Mouse (Mus musculus) 3T3-L1 (cell line): ENCODE results near the gene Rhbdl3.

Source experiments
- DNase-seq: peaks from one replicate; pipeline ENCODE4 v3.0.0-alpha.2; 2015; ENCODE audit warnings: low read depth, low spot score

The Rhbdl3 gene

DNA sequence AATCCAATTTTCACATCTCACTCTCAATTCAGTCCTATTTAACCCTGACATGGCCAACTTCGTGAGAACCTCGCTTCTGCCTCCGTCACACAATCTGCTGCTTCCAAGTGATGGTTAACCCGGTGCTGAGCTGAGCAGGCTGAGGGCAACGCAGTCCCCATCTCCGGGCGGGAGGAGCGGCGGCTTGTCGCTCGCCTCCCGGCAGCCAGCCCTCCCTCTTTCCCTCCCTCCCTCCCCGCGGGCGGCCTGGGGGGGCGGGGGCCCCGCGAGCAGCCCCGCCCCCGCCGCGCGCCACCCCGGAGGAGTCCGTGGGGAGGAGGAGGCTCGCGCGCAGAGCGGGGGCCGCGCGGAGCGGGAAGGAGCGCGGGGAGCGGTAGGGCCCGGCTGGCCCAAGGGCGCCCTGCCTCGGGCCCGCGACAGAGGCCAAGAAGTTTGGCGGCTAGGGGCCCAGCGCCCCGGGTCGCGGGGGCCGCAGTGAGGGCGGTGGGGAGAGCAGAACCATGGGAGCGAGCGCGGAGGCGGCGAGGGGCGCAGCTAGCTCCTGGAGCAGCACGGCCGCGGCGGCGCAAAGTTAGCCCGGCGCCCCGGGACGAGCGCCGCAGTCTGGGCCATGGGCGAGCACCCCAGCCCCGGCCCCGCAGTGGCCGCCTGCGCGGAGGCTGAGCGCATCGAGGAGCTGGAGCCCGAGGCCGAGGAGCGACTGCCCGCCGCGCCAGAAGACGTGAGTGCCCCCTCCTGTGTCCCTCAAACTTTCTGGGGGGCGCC lies at the start of gene Rhbdl3:
TSS of gene Rhbdl3 (plus strand) at position 362 of the 765 bp plus-strand sequence.
- no peak for DNase-seq

DNA sequence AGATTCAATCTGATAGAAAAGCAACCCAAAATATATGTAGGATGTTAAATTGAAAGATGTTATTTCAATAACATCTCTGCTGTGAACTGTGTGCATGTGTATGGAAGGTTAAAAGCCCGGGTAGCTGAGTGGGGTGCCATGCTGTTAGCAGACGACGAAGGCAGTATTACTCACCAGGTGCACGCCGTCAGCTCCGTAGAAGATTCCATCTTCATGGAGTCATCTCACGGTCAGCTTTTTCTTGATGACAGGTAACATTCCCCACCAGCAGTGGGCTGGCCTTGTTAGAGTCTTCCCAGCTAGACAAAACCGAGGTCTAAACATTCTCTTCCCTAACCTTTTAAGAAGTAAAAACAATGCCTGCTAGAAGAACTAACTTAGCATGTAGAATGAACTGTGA lies 36.6 kb upstream of the Rhbdl3 start:
- DNase-seq, result no peak

DNA sequence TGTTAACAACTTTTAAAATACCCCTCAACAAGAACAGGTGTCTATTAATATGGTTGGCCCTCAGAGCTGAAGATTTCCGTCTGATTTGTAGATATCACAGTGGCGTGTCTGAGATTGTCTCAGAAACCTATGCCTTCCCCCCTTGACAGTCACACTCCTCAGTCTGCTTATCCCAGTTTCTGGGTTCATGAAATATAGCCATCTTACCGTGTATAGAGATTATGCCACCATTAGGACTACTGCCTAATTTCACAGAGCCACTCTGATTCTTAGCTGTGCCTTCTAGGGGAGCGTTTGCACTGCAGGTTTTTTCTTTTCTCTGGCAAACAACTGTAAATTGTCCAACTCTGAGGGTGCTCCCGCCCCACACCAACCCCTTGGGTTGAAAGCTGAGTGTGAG lies 29.6 kb upstream of the Rhbdl3 start:
- DNase-seq, result no peak

DNA sequence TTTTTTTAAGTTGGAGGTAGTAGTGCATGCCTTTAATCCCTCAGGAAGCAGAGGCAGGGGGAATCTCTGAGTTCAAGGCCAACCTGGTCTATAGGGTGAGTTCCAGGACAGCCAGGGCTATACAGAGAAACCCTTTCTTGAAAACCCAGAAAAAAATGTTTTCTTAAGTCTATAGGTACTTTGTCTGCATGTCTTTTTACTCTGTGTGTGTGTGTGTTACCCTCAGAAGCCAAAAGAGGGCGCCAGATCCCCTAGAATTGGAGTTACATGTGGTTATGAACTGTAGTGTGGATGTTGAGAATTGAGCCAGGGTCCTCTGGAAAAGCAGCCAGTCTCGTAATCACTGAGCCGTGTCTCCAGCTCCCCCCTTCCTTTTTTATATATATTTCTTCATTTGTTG lies 25.7 kb upstream of the Rhbdl3 start:
- DNase-seq, result no peak

DNA sequence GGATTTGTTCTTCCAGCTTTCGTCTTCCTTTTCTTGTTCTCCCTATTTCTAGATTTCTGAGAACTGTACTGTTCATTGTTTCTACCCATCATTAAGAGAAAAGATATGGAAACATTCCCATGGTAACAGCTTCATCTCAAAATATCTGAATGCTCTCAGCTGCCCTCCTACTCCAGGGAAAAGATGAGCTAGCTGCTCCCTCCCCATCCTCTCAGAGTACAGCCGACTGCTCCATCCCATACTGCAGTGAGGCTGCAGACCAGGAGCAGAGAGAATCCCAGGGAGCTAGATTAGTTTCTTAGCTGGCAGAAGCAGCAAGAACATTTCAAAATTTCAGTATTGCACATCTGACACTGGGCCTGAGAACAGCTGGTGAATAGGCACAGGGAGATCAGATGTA lies 22.7 kb upstream of the Rhbdl3 start:
- no peak for DNase-seq

DNA sequence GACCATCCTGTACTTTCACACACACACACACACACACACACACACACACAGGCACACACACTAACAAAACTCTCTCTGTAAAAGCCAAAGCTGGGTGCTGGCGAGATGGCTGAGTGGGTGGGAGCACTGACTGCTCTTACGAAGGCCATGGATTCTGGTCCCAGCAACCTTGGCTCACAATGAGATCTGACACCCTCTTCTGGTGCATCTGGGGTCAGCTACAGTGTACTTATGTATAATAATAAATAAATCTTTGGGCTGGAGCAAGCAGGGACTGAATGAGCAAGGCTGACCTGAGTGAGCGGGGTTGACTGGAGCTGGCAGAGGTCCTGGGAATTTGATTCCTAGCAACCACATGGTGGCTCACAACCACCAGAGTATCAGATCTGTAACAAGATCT lies 16.9 kb upstream of the Rhbdl3 start:
- DNase-seq, result peak; percentile 71

DNA sequence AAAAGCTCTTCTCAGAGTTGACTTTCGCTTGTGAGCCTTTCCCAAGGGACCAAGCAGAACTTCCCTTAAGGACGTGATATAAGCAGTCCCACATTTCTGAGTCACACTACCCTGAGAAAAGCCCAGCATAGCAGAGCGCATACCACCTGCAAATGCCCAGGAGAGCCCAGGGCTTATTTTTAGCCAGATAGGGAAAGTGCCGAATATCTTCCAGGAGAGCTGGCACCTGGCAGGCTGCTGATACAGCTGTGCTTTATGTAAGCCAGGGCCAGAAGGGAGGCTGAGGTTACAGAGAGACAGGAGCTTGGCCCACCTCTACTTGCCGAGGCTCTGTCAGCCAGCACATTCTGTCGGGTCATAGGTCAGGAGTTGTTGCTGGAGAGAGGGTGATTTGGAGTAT lies 16.1 kb upstream of the Rhbdl3 start:
- DNase-seq, result peak; percentile 71

DNA sequence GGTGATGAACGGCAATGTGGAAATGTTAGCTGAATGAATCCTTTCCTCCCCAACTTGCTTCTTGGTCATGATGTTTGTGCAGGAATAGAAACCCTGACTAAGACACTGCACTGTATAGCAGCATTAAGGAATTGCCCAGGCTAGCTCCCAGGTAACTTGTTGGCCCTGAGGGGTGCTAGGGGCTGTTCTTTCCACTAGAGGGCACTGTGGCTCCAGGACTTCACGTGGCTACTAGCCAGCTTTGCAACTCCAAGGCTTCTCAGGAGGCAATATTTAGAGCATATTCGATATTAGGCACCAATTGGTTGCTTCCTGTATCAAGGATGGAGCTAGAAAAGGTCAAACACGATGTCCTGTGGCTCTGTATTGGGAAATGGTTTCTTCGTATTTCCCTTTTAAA lies 13.6 kb upstream of the Rhbdl3 start:
- DNase-seq, result peak; percentile 77

DNA sequence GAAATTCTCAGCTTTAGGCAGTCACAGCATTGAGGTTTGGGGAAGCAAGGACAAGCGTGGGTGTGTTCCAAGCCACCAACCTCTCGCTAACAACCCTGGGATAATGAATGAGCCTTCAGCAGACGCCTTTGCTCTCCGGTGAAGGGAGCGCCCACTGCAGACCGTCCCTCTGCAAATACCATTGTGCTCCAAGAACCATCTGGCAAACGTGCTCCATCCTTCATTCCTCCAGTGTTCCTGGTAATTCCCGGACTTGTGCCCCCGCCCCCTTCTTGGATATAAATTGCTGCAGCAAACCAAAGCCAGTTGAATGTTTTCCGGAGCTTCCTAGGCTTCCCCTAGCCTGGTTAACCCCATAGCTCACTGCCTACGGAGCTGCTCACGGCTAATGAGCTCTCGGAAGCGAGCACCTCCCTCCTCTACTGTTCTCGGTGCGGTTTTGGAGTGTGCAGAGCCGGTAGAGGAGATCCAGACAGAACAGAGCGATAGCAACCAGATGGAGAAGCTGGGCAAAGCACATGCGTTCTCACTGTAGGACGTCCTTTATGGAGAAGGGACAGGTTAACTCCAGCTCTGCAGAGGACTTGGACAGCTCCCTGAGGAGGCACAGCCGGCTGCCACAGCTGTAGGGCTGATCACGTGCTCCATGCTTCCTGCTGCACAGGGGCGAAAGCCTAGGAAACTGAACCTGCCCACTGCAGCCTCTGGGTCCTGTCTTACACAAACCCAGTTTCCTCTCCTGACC lies 10.8 kb upstream of the Rhbdl3 start:
- no peak for DNase-seq

DNA sequence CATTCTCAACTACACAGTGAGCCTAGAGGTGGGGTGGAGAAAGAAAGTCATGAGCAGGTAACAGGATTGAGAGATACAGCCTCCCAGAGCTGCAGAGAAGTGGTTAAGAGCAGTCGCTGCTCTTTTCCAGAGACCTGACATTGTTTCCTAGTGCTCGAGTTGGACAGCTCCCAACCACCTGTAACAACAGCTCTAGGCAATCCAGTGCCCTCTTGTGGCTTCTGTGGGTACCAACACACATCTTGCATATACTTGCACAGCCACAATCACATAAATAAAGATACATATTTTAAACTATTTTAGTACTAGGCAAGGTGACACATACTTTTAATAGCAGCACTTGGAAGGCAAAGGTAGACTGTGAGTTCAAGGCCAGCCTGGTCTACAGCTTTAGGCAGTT lies 9.7 kb upstream of the Rhbdl3 start:
- DNase-seq, result peak; percentile 26

DNA sequence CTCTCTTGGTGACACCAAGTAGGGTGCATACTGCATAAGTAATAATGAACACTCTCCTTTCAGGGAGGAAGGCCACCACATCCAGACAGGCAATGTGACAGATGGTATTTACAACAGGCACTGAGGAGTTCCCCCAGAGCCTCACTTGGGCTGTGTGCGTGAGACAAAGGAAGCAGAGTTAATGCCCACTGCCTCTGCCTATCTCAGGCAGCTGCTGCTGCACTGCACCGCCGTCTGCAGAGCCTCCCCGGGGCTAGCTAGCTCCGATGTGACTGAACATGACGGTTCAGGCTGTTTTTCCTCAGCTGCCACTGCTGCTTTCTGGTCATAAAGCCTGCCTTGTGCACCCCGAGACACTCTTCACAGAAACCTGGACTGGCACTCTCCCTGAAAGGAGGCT lies 8.2 kb upstream of the Rhbdl3 start:
- DNase-seq, result no peak

DNA sequence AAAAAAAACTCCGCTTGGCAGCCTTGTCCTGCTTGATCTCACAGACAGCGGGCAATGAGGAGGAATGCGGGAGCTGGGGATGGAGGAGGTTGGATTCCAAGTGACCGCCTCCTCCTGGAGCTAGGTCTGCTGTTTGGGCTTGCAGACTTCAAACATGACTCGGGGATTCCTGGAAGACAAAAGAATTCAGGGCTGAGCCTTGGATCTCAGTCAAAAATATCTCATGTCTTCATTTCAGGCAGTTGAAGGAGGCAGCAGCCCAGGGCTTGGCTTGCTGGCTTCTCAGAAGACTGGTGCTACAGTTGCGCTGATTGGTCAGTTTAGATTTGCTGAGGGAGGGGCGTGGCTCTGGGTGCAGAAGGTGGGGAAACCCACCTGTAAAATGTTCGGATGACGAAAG lies 5.6 kb upstream of the Rhbdl3 start:
- peak; percentile 63 for DNase-seq

DNA sequence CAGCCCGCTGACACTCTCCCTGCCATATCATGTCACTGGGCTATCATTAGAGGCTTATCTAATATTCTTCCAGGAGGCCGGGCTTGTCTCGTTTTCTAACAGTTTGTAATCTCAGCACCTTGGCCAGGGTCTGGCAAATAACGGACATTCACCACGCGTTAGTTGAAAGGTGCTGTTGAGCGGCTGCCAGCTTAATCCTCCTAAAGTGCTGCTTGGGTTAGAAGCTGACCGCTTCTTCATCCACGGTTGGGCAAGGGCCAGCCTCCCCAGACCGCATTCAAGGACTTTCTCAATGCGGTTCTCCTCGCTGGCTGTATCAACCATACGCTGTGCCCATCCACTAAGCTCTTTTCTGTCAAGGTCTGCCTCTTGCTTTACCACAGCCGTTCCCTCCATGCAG lies 4.9 kb upstream of the Rhbdl3 start:
- no peak for DNase-seq

DNA sequence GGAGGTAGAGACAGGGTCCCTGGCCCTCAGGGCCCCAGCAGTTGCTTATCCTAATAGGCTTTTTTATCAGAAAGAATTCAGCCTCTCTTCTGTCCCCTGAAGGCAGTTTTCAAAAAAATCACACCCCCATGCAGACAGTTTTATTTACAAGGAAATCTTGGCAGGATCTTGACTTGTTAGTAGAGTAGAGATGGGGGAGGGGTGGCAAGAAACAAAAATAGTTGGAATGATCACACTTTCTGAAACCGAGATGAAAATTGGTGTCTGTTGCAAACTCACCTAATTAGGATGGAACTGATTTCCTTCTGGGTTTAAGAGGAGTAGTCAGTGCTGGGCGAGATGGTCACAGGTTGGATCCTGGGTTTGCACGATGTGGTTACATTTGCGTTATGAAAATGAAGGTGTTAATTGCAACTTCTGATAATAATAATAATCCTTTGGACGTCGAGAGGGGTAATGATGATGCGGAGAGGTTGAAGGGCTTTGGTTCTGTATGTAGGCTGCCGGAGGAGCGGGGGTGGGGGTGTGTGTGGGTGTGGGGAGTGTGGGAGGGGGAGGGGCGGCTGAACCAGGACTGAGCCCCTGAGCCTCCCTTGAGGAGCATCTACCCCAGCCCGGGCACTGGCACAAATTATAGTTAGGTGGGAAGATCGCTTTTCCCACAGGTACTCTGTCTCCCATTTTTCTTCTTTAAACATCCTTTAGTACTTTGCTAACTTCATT lies 1.0 kb upstream of the Rhbdl3 start:
- no peak for DNase-seq

DNA sequence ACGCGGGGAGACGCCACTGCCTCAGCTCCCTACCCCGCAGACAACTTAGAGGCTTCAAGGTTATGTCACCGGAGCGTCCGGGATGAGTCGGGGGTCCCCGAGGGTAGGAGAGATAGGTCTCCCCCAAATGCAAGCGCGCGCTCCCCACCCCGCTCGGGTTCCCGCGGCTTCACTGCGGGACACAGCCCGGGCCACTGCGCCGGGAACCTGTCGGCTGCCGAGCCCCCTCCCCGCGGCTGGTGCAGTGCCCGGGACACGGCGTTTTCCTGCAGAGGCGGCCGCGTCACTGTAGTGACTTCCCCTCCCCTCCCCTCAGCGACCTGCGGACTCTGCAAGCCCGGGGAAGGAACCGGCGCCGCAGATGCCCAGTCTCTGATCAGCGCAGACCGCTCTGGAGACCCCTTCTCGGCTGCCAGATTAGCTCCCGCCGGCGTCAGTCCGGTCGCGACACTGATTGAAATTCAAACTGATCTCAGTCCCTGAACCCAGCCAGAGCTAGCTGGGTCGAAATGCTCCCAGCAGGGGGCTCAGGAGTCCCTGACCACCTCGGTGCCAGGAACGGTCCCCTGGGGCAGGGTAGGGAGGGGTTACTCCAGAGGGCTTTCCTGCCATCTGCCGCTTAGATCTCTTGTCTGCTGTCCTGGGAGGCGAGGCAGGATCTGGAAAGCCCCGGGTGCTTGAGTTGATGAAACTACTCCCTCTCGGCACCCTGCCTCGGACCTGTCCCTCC lies 769 bp downstream of the Rhbdl3 start:
- DNase-seq, result peak; percentile 20

DNA sequence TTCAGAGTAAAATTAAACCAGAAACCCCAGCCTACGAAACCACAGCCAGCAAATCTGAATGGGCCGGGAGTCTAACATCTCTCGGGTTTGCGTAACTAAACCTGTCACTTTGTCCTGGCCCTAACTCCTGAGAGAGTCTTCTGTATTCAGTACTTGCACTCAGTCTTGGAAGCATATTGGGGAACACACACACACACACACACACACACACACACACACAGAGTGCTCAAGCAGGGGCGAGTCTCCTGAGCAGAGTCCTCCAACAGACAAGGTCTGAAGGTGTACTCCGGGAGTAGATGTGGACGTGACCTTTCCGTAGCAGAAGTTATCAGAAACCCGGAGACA lies 1.3 kb downstream of the Rhbdl3 start:
- no peak for DNase-seq

DNA sequence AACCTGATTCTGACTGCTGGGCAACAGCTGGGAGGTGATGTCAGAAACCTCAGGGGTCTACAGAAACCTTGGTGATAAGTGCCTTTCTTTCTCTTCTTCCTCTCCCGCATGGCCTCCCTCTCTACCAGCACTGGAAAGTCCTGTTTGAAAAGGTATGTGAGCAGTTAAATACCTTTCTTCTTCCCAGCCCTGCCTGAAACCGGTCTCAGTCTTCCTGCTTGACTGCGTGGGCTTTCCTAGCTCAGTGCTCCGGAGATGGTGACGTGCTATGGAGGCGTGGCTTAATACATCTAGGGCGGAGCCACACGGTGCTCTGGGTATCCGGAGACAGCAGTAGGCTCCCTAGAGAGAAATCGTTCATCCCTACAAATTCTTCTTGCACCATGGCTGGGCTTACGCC lies 1.8 kb downstream of the Rhbdl3 start:
- DNase-seq, result no peak

DNA sequence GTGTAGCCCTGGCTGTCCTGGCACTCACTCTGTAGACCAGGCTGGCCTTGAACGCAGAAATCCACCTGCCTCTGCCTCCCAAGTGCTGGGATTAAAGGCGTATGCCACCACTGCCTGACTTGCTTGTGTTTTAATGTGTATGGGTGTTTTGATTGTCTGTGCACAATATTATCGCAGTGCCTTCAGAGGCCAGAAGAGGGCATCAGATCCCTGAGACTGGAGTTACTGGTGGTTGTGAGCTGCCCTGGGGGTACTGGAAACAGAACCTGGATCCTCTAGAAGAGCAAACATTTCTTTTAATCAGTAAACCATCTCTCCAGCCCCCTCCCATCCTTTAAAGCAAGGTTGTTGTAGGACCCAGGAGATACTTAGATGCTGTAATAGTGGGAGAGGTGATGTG lies 3.0 kb downstream of the Rhbdl3 start:
- no peak for DNase-seq

DNA sequence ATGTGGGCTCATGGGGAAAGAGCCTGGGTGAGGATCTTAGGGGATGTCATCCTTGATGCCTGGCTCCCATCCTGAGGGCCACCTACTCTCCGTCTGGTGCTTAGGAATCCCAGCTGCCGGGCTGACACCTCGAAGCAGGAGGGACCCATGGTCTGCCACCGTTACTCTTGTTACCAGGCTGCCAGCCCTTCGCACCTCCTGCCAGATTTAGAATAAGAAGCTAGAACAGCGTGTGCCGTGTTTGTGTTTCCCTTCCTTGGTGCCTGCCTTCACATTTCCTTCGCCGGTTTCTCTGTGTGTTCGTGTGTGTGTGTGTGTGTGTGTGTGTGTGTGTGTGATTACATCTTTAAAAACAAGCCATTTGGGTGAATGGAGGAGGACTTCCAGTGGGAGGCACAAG lies 4.1 kb downstream of the Rhbdl3 start:
- DNase-seq, result no peak

DNA sequence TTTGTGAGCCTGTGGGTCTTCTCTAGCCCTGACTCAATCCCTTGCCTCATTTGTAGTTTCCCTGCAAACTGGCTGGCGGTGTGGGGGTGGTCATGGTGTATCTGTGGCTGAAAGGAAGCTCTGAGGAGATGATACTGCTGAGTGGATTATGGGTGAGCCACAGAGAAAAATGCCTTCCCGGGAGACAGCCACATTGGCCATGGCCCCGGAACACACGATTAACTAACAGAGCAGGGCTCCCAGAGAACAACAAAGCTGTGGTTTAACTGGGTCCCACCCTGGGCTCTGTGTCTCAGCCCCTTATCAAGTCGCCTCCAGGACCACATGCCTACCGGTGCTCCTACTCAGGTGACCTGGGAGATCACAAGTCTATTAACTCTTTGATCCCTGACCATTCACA lies 7.8 kb downstream of the Rhbdl3 start:
- DNase-seq, result no peak

DNA sequence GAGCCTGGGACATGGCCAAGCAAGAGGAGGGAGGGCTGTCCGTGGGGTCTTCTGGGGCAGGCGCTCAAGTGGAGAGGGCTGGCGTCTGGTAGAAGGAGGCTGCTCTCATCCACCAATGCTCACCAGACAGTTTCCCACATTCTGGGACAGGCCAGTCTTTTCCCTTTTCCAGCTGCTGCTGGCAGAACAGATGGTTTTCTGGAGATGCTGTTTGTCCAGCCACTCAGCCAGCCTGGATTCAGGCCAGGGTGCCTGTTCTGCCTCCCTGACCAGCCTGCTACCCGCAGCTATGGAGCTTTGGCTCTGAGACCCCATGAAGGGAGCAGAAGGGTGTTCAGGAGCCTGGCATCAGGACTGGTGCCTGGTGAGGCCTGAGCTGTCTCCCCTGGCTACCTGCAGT lies 10.6 kb downstream of the Rhbdl3 start:
- DNase-seq, result no peak

DNA sequence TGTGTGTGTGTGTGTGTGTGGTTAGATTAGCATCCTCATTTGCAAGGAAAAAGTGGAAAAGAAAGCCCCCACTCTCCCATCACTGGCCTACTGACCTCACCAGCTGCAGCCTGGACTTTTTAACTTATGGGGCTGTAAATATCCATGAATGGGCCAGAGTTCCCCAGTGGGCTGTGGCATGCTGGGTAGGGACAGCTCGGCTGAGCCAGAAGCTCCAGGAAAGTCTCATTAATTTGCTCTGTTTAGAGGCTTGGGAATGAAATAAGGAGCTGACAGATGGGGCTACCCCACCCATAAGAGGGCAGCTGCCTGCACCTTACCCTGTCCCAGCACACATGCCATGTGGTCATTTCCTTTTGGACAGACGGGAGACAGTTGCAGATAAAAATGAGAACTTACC lies 11.3 kb downstream of the Rhbdl3 start:
- no peak for DNase-seq
